Mouse (Mus musculus) heart, embryonic 12.5 days (tissue): Measurements from ENCODE around the gene Gm8206. TPM values are rescaled to one million over a fixed set of nuclear protein-coding genes. Genes with fewer than 3 reads are reported as not detected.
"Not testable (repeated sequence)": the region's sequence is repeated elsewhere in the genome, so short reads cannot be mapped to it uniquely, and the experiment has no call there.

Experiments
- ATAC-seq: fragments of 200-750 bp; cut with Nextera tagmentation; 2 replicates; pipeline ENCODE4 v1.8.0; 2017; ENCODE audit warnings: moderate TSS enrichment, moderate library complexity; ENCODE audit not compliant: insufficient number of reproducible peaks, low FRiP score
- H3K27ac ChIP-seq: fragments of 300-500 bp; sonication (generic); 2 replicates; pipeline ENCODE4 v1.5.1; 2016; ENCODE audit warnings: mild to moderate bottlenecking, moderate library complexity; ENCODE audit not compliant: poor library complexity, severe bottlenecking
- H3K27me3 ChIP-seq: fragments of 300-500 bp; sonication (generic); replicated peaks from 2 replicates; pipeline ENCODE4 v1.6.1; 2016; ENCODE audit warnings: mild to moderate bottlenecking, moderate library complexity
- H3K36me3 ChIP-seq: fragments of 300-500 bp; sonication (generic); 2 replicates; pipeline ENCODE4 v1.6.1; 2016; ENCODE audit warnings: mild to moderate bottlenecking, moderate library complexity
- H3K4me1 ChIP-seq: fragments of 300-500 bp; sonication (generic); replicated peaks from 2 replicates; pipeline ENCODE4 v1.6.1; 2016; ENCODE audit warnings: mild to moderate bottlenecking
- H3K4me2 ChIP-seq: fragments of 300-500 bp; sonication (generic); 2 replicates; pipeline ENCODE4 v1.6.1; 2016; ENCODE audit warnings: mild to moderate bottlenecking, moderate library complexity
- H3K4me3 ChIP-seq: fragments of 300-500 bp; sonication (generic); 2 replicates; pipeline ENCODE4 v1.5.1; 2016; ENCODE audit warnings: mild to moderate bottlenecking
- H3K9ac ChIP-seq: fragments of 300-500 bp; sonication (generic); 2 replicates; pipeline ENCODE4 v1.6.1; 2016; ENCODE audit warnings: mild to moderate bottlenecking, moderate library complexity
- H3K9me3 ChIP-seq: fragments of 300-500 bp; sonication (generic); replicated peaks from 2 replicates; pipeline ENCODE4 v1.6.1; 2016; ENCODE audit warnings: mild to moderate bottlenecking, moderate library complexity
- WGBS: fragments of 180-500 bp; shearing (Covaris S2); methylation state at CpG from one replicate; pipeline ENCODE4 v1.1.7; 2016; 5-methylcytosine and 5-hydroxymethylcytosine counted together
- polyA plus RNA-seq: library from polyadenylated mRNA; unstranded; fragments of >200 nt; fragmentation: Nextera tagmentation; extraction: Ambion mirVana; gene quantifications from 2 replicates; pipeline ENCODE4 v1.2.1, GENCODE M21; 2016

Gene Gm8206
- 1.00 and 1.4 TPM in 2 replicates for polyA plus RNA-seq

- H3K36me3 ChIP-seq, H3K27me3 ChIP-seq, H3K4me1 ChIP-seq, ATAC-seq, H3K4me2 ChIP-seq, H3K4me3 ChIP-seq, H3K27ac ChIP-seq, H3K9ac ChIP-seq, H3K9me3 ChIP-seq: not testable (repeated sequence)
- 87% methylated on average over 2 of the region's 3 CpGs for WGBS
These were observed at the start of gene Gm8206 for GRCm38 (mm10) chr14:6093842-6094241. Gene Gm8206 (minus strand): TSS chr14:6093942.

- H3K36me3 ChIP-seq, H3K27me3 ChIP-seq, H3K27ac ChIP-seq, ATAC-seq, H3K4me3 ChIP-seq, H3K9ac ChIP-seq, H3K9me3 ChIP-seq, H3K4me1 ChIP-seq, H3K4me2 ChIP-seq: not testable (repeated sequence)
- WGBS: no CpG with 5 or more reads among the region's 1 CpGs
These were observed 32.0 kb upstream of the Gm8206 start, which contains the start of gene Gm3476 for GRCm38 (mm10) chr14:6125707-6126106. Gene Gm3476 (minus strand): TSS chr14:6125807.

GRCm38 (mm10) chr14:6108272-6108925, 14.7 kb upstream of the Gm8206 start, which contains the start of gene Gm3468:
Gene Gm3468 (minus strand): TSS chr14:6108665.
- WGBS: 1% methylated on average over 47 of the region's 51 CpGs
- 0 out of 2 replicates have a peak within 1 kb of the TSS, but pooled peaks have one; percentile 21 for H3K27ac ChIP-seq
- peak within 1 kb of the TSS; percentile 51; the same call in 1 of the 2 replicates for H3K9ac ChIP-seq
- peak within 1 kb of the TSS; percentile 63 for H3K4me2 ChIP-seq
- not testable (repeated sequence) for H3K9me3 ChIP-seq, H3K4me1 ChIP-seq, ATAC-seq, H3K27me3 ChIP-seq, H3K36me3 ChIP-seq
- H3K4me3 ChIP-seq: peak within 1 kb of the TSS; percentile 47

DNA sequence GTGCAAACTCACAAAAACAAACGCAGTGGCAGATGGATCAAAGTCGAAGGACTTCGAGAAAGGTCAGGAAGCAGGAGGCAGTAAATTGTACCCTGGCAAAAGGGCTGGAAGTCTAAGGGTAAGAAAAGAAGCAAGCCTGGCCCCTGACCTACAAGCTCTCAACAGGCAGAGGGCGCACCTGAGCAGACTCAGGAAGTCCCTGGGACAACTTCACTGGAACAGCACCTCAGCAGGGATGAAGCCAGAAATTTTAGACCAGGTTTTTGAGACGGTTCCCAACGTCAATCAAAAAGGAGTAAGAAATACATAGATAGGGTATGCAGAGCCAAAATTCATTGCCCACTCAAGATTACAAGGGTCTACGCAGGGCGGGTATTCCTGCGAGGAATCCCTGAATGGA, 13.8 kb upstream of the Gm8206 start:
- not testable (repeated sequence) for H3K27ac ChIP-seq, H3K27me3 ChIP-seq, ATAC-seq, H3K36me3 ChIP-seq, H3K9me3 ChIP-seq, H3K9ac ChIP-seq, H3K4me1 ChIP-seq
- H3K4me3 ChIP-seq: peak overlapping the region; percentile 47
- peak overlapping the region; percentile 63 for H3K4me2 ChIP-seq
- WGBS: 12% methylated on average over 9 of the region's 9 CpGs

DNA sequence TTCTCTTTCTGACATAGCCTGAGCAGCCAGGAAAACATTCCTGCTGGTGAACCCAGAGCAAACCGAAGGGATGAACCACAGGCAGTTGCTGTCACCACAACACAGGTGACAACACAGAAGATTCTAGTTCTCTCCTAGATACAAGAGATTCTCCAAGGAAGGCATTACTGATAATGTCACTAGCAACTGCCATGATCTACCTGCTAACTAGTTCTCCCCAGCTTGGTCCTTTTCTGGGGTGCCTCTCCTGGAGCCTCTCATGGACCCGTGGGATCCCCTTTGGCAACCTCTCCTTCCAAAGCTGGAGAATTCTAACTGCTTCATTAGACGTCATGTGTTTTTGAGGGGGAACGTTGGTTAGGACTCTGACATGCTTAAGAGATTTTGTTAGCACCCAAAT, 35.6 kb downstream of the Gm8206 start, which contains the start of gene Gm6337:
Gene Gm6337, minus strand, starts transcription at position 101 of the 400 bp plus-strand sequence.
- not testable (repeated sequence) for H3K36me3 ChIP-seq, H3K4me2 ChIP-seq, H3K27me3 ChIP-seq, H3K9me3 ChIP-seq, H3K9ac ChIP-seq, H3K4me3 ChIP-seq, H3K27ac ChIP-seq, ATAC-seq, H3K4me1 ChIP-seq
- WGBS: 59% methylated on average over 4 of the region's 4 CpGs

DNA sequence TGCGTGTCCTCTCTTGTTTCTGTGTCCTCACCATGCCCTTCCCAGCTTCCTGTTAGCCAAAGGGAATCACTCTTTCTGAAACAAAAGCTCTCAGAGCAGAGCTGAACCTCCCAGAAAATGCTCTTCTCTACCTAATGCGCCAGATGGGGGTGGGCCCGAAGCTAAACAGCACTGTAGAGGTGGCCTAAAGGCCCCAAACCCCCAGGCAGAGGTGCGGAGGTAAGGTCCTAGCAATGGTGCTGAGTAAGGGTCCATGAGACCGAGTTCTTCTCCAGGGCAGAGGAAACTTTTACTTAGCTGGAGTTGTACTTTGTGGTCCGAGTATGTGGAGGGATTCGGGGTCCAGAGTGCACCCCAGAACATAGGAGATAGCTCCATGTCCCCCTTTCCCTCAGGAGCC, 106.6 kb downstream of the Gm8206 start:
- WGBS: 79% methylated on average over 7 of the region's 7 CpGs
- not testable (repeated sequence) for H3K27ac ChIP-seq, H3K4me2 ChIP-seq

DNA sequence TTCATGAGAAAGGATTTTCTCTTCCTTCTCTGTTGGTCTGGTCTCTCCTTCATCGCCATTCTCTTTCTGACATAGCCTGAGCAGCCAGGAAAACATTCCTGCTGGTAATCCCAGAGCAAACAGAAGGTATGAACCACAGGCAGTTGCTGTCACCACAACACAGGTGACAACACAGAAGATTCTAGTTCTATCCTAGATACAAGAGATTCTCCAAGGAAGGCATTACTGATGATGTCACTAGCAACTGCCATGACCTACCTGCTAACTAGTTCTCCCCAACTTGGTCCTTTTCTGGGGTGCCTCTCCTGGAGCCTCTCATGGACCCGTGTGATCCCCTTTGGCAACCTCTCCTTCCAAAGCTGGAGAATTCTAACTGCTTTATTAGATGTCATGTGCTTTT, 114.7 kb downstream of the Gm8206 start, which contains the start of gene Gm3453:
Gene Gm3453, minus strand, starts transcription at position 101 of the 400 bp plus-strand sequence.
- not testable (repeated sequence) for H3K4me3 ChIP-seq, H3K4me2 ChIP-seq, H3K36me3 ChIP-seq, H3K9me3 ChIP-seq, H3K9ac ChIP-seq, H3K27ac ChIP-seq, H3K27me3 ChIP-seq, H3K4me1 ChIP-seq, ATAC-seq
- 54% methylated on average over 2 of the region's 2 CpGs for whole genome bisulfite sequencing

More for the DNA sequence above, 106.6 kb downstream of the Gm8206 start:
- not testable (repeated sequence) for H3K27me3 ChIP-seq, H3K9ac ChIP-seq, H3K36me3 ChIP-seq, H3K9me3 ChIP-seq, H3K4me3 ChIP-seq, H3K4me1 ChIP-seq, ATAC-seq

Other genes starting within 250 kb of the Gm8206 start
- gene Gm8237, start 213.6 kb downstream of the Gm8206 start, polyA plus RNA-seq: not detected in 2 replicates
- 0.77 and 0.95 TPM in 2 replicates for gene Gm3248, start 132.2 kb downstream of the Gm8206 start, polyA plus RNA-seq
- gene Gm3453, start 114.8 kb downstream of the Gm8206 start, polyA plus RNA-seq: not detected in 2 replicates
- not detected in 2 replicates for gene Gm6337, start 35.7 kb downstream of the Gm8206 start, polyA plus RNA-seq
- 2.6 and 2.9 TPM in 2 replicates for gene Gm3468, start 14.7 kb upstream of the Gm8206 start, polyA plus RNA-seq
- gene Gm3476, start 31.9 kb upstream of the Gm8206 start, polyA plus RNA-seq: not detected in 2 replicates
- not detected in 2 replicates for gene Gm21560, start 125.3 kb upstream of the Gm8206 start, polyA plus RNA-seq
- 3.1 and 4.5 TPM in 2 replicates for gene Gm3411, start 193.3 kb upstream of the Gm8206 start, polyA plus RNA-seq
- gene Gm21103, start 210.9 kb upstream of the Gm8206 start, polyA plus RNA-seq: 0.26 TPM in 1 of 2 replicates, not detected in the other
- gene Gm3618, start 249.7 kb upstream of the Gm8206 start, polyA plus RNA-seq: not detected in 2 replicates